Mouse (Mus musculus): Measurements from ENCODE around the gene Olfr490. TPM values are rescaled to one million over a fixed set of nuclear protein-coding genes. Genes with fewer than 3 reads are reported as not detected.

Olfr490 gene
- not detected in 2 replicates for polyA plus RNA-seq (2012; rRNA removed)

GRCm38 (mm10) chr7:108288834-108289233 is at the start of gene Olfr490:
TSS of gene Olfr490 (minus strand) at chr7:108288934.
- H3K4me3 ChIP-seq (ENCODE audit: extremely low read depth, insufficient read depth, insufficient read length): no peak within 1 kb of the TSS
- TF ChIP-seq CTCF (IDR thresholded peaks at IDR 0.05; ENCODE audit: extremely low read depth, insufficient read depth, insufficient read length, insufficient replicate concordance): no peak
- no peak for TF ChIP-seq POLR2A (IDR thresholded peaks at IDR 0.05; ENCODE audit: low read depth, low read length)
- H3K27me3 ChIP-seq (ENCODE audit: control insufficient read depth, insufficient read depth, low read length): no peaks in the 10 kb centered on the region
- no peaks in the 10 kb centered on the region for H3K4me1 ChIP-seq (ENCODE audit: control insufficient read depth, insufficient read depth, insufficient read length)
- H3K27ac ChIP-seq (ENCODE audit: insufficient read depth, low read length): no peak within 1 kb of the TSS
- no peaks in the 10 kb centered on the region for H3K36me3 ChIP-seq (ENCODE audit: control insufficient read depth, insufficient read depth, low read length)
- DNase-seq (ENCODE audit: low read depth in 1 of 2, low spot score in 2 of 2): no peak

- H3K4me3 ChIP-seq (ENCODE audit: extremely low read depth, insufficient read depth, insufficient read length): no peak within 1 kb of the TSS
- no peaks in the 10 kb centered on the region for H3K36me3 ChIP-seq (ENCODE audit: control insufficient read depth, insufficient read depth, low read length)
- DNase-seq (ENCODE audit: low read depth in 1 of 2, low spot score in 2 of 2): no peak
- no peak within 1 kb of the TSS for H3K27ac ChIP-seq (ENCODE audit: insufficient read depth, low read length)
- no peaks in the 10 kb centered on the region for H3K27me3 ChIP-seq (ENCODE audit: control insufficient read depth, insufficient read depth, low read length)
- TF ChIP-seq POLR2A (IDR thresholded peaks at IDR 0.05; ENCODE audit: low read depth, low read length): no peak
- no peak for TF ChIP-seq CTCF (IDR thresholded peaks at IDR 0.05; ENCODE audit: extremely low read depth, insufficient read depth, insufficient read length, insufficient replicate concordance)
- no peaks in the 10 kb centered on the region for H3K4me1 ChIP-seq (ENCODE audit: control insufficient read depth, insufficient read depth, insufficient read length)
- 72% methylated on average over 2 of the region's 2 CpGs for WGBS
These were observed 34.8 kb upstream of the Olfr490 start, which contains the start of gene Olfr492 for GRCm38 (mm10) chr7:108323574-108323973. TSS of gene Olfr492 (minus strand) at chr7:108323674.

GRCm38 (mm10) chr7:108313151-108313550 is 24.4 kb upstream of the Olfr490 start, which contains the start of gene Olfr491:
TSS of gene Olfr491 (plus strand) at chr7:108313451.
- Histone ChIP-seq H3K36me3 (ENCODE audit: control insufficient read depth, insufficient read depth, low read length) (no peaks in the 10 kb centered on the region), H3K4me1 (ENCODE audit: control insufficient read depth, insufficient read depth, insufficient read length) (no peaks in the 10 kb centered on the region), H3K27me3 (ENCODE audit: control insufficient read depth, insufficient read depth, low read length) (no peaks in the 10 kb centered on the region), H3K4me3 (ENCODE audit: extremely low read depth, insufficient read depth, insufficient read length) (no peak within 1 kb of the TSS), H3K27ac (ENCODE audit: insufficient read depth, low read length) (no peak within 1 kb of the TSS)
- 71% methylated on average over 1 of the region's 1 CpGs for WGBS
- no peak for TF ChIP-seq CTCF (IDR thresholded peaks at IDR 0.05; ENCODE audit: extremely low read depth, insufficient read depth, insufficient read length, insufficient replicate concordance)
- no peak for TF ChIP-seq POLR2A (IDR thresholded peaks at IDR 0.05; ENCODE audit: low read depth, low read length)
- DNase-seq (ENCODE audit: low read depth in 1 of 2, low spot score in 2 of 2): no peak

- no peak for DNase-seq (ENCODE audit: low read depth in 1 of 2, low spot score in 2 of 2)
- TF ChIP-seq POLR2A (IDR thresholded peaks at IDR 0.05; ENCODE audit: low read depth, low read length) (no peak), CTCF (IDR thresholded peaks at IDR 0.05; ENCODE audit: extremely low read depth, insufficient read depth, insufficient read length, insufficient replicate concordance) (no peak)
- no peak within 1 kb of the TSS for H3K27ac ChIP-seq (ENCODE audit: insufficient read depth, low read length)
- H3K27me3 ChIP-seq (ENCODE audit: control insufficient read depth, insufficient read depth, low read length): no peaks in the 10 kb centered on the region
- H3K4me3 ChIP-seq (ENCODE audit: extremely low read depth, insufficient read depth, insufficient read length): no peak within 1 kb of the TSS
- H3K4me1 ChIP-seq (ENCODE audit: control insufficient read depth, insufficient read depth, insufficient read length): no peaks in the 10 kb centered on the region
- no peaks in the 10 kb centered on the region for H3K36me3 ChIP-seq (ENCODE audit: control insufficient read depth, insufficient read depth, low read length)
These were observed 30.5 kb downstream of the Olfr490 start, which contains the start of gene Olfr488 for GRCm38 (mm10) chr7:108258247-108258646. TSS of gene Olfr488 (minus strand) at chr7:108258347.

Other genes with a start within 250 kb of the Olfr490 start
- gene Olfr479, start 238.2 kb downstream of the Olfr490 start, polyA plus RNA-seq (2012; rRNA removed): not detected in 2 replicates
- gene Olfr480, start 221.6 kb downstream of the Olfr490 start, polyA plus RNA-seq (2012; rRNA removed): not detected in 2 replicates
- gene Olfr481, start 209.1 kb downstream of the Olfr490 start, polyA plus RNA-seq (2012; rRNA removed): not detected in 2 replicates
- gene Olfr482, start 191.3 kb downstream of the Olfr490 start, polyA plus RNA-seq (2012; rRNA removed): not detected in 2 replicates
- not detected in 2 replicates for gene Olfr483, start 188.1 kb downstream of the Olfr490 start, polyA plus RNA-seq (2012; rRNA removed)
- not detected in 2 replicates for gene Olfr484, start 161.5 kb downstream of the Olfr490 start, polyA plus RNA-seq (2012; rRNA removed)
- not detected in 2 replicates for gene Olfr485, start 129.1 kb downstream of the Olfr490 start, polyA plus RNA-seq (2012; rRNA removed)
- gene Olfr486, start 116.2 kb downstream of the Olfr490 start, polyA plus RNA-seq (2012; rRNA removed): not detected in 2 replicates
- gene Olfr487, start 74.3 kb downstream of the Olfr490 start, polyA plus RNA-seq (2012; rRNA removed): not detected in 2 replicates
- not detected in 2 replicates for gene Olfr488, start 30.6 kb downstream of the Olfr490 start, polyA plus RNA-seq (2012; rRNA removed)
- not detected in 2 replicates for gene Olfr491, start 24.5 kb upstream of the Olfr490 start, polyA plus RNA-seq (2012; rRNA removed)
- gene Olfr492, start 34.7 kb upstream of the Olfr490 start, polyA plus RNA-seq (2012; rRNA removed): not detected in 2 replicates
- not detected in 2 replicates for gene Olfr493, start 58.0 kb upstream of the Olfr490 start, polyA plus RNA-seq (2012; rRNA removed)
- gene Olfr494, start 76.4 kb upstream of the Olfr490 start, polyA plus RNA-seq (2012; rRNA removed): not detected in 2 replicates
- not detected in 2 replicates for gene Olfr495, start 104.2 kb upstream of the Olfr490 start, polyA plus RNA-seq (2012; rRNA removed)
- gene Olfr497, start 131.5 kb upstream of the Olfr490 start, polyA plus RNA-seq (2012; rRNA removed): not detected in 2 replicates
- gene Olfr498, start 176.4 kb upstream of the Olfr490 start, polyA plus RNA-seq (2012; rRNA removed): not detected in 2 replicates
- not detected in 2 replicates for gene Olfr502, start 236.1 kb upstream of the Olfr490 start, polyA plus RNA-seq (2012; rRNA removed)